Mouse (Mus musculus) intestine, postnatal 0 days (tissue): Measurements from ENCODE around the gene Herc1. TPM values are rescaled to one million over a fixed set of nuclear protein-coding genes. Genes with fewer than 3 reads are reported as not detected.

Experiments used
- ATAC-seq: fragments of 200-750 bp; cut with Nextera tagmentation; 2 replicates; pipeline ENCODE4 v1.8.0; 2017; ENCODE audit warnings: mild to moderate bottlenecking, moderate TSS enrichment, moderate library complexity
- H3K27ac ChIP-seq: fragments of 300-500 bp; sonication (generic); 2 replicates; pipeline ENCODE4 v1.5.1; 2014; ENCODE audit warnings: mild to moderate bottlenecking, low read depth, low read length, moderate library complexity
- H3K27me3 ChIP-seq: fragments of 300-500 bp; sonication (generic); replicated peaks from 2 replicates; pipeline ENCODE4 v1.6.1; 2014; ENCODE audit warnings: low read length, mixed read lengths; ENCODE audit not compliant: control insufficient read depth, insufficient read depth
- H3K36me3 ChIP-seq: fragments of 300-500 bp; sonication (generic); 2 replicates; pipeline ENCODE4 v1.6.1; 2014; ENCODE audit warnings: mild to moderate bottlenecking, moderate library complexity; ENCODE audit not compliant: control insufficient read depth, insufficient read depth
- H3K4me1 ChIP-seq: fragments of 300-500 bp; sonication (generic); replicated peaks from 2 replicates; pipeline ENCODE4 v1.6.1; 2014; ENCODE audit warnings: antibody characterized with exemption, low read length, mixed read lengths; ENCODE audit not compliant: control insufficient read depth, insufficient read depth
- H3K4me2 ChIP-seq: fragments of 300-500 bp; sonication (generic); replicated peaks from 2 replicates; pipeline ENCODE4 v1.6.1; 2014; ENCODE audit warnings: low read depth, mild to moderate bottlenecking, moderate library complexity
- H3K4me3 ChIP-seq: fragments of 300-500 bp; sonication (generic); 2 replicates; pipeline ENCODE4 v1.5.1; 2014; ENCODE audit warnings: low read depth, low read length
- H3K9ac ChIP-seq: fragments of 300-500 bp; sonication (generic); 2 replicates; pipeline ENCODE4 v1.6.1; 2014; ENCODE audit warnings: mild to moderate bottlenecking, low read depth, low read length
- H3K9me3 ChIP-seq: fragments of 300-500 bp; sonication (generic); 2 replicates; pipeline ENCODE4 v1.6.1; 2016; ENCODE audit warnings: mixed run types; ENCODE audit not compliant: control insufficient read depth
- CTCF ChIP-seq: sonication (generic); IDR thresholded peaks from 2 replicates; pipeline ENCODE4 v1.5.1; 2016; ENCODE audit warnings: low read depth, mild to moderate bottlenecking, control low read depth, antibody characterized with exemption, moderate library complexity
- WGBS: fragments of 180-500 bp; shearing (Covaris S2); extraction: QIAGEN DNeasy Blood & Tissue Kit; methylation state at CpG from one replicate; pipeline ENCODE4 v1.1.7; 2014; 5-methylcytosine and 5-hydroxymethylcytosine counted together
- polyA plus RNA-seq: library from polyadenylated mRNA; unstranded; fragments of >200 nt; fragmentation: Nextera tagmentation; extraction: Ambion mirVana; gene quantifications from 2 replicates; pipeline ENCODE4 v1.2.1, GENCODE M21; 2015

Herc1 gene
- polyA plus RNA-seq, 1 experiment from 2014 or later: 7.2 TPM

DNA sequence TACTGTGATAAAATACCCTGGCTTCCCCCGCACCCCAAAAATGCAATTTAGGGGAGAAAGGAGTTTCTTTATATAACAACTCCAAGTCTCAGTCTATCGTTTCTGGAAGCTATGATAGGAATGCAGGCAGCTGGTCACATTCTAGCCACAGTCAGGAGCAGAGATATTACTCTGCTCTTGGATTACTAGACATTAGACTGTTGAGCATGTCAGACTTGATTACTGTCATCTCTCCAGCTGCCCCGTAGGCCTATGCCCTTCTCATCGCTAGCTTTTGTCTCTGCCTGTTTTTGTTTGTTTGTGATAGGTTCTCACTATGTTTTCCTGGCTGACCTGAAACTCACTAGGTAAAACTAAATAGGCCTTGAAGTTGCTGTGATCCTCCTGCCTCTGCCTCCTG lies 41.5 kb upstream of the Herc1 start:
- TF ChIP-seq CTCF: no peak
- 78% methylated on average over 4 of the region's 4 CpGs for WGBS
- H3K27me3 ChIP-seq: no peaks in the 10 kb centered on the region
- no peak overlapping the region for H3K4me3 ChIP-seq
- no peaks in the 10 kb centered on the region for H3K36me3 ChIP-seq
- no peak overlapping the region for H3K9ac ChIP-seq
- H3K9me3 ChIP-seq: no peaks in the 10 kb centered on the region
- ATAC-seq: no peak
- H3K4me2 ChIP-seq: no peak overlapping the region
- H3K27ac ChIP-seq: no peak overlapping the region
- H3K4me1 ChIP-seq: 0 out of 2 replicates have a peak, but pooled peaks cover 8% of the 10 kb centered on the region

DNA sequence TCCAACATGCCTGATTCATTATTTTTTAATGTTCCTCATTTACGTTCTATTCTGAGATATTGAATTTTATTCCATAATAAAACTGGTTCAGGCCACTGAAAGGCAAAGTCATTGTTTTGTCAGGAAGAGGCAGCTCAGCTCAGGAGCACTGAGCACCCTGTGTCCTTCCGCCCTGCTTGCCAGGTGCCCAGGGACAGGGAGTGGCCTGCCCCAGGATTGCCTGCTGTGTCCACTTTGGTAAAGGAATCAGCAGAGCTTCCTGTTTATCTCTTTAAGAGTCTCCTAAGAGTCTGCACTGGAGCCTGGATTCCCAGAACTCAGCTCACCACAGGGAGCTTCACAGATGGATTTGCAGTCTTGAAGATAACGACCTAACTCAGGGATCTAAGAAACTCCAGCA lies 38.8 kb upstream of the Herc1 start:
- no peak overlapping the region for H3K4me2 ChIP-seq
- WGBS: 24% methylated on average over 3 of the region's 3 CpGs

DNA sequence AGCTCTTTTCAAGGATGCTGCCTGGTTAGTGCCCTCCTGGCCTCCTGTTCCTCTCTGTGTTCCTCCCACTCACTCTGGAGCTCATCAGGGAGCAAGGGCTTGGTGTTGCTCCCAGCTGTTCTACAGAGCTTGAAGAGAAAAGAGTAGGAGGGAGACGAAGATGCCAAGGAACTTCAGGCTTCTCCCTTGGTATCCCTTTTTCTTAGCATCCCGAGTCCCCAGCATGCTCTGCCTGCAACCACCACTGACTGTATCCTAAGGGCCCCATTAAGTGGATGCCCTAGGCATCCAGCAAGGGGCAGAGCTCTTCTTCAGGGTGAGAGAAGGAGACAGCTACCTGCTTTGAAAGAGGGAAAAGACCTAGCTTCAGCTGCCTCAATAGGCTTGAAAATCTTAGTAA lies 33.6 kb upstream of the Herc1 start:
- Histone ChIP-seq H3K27ac (no peak overlapping the region), H3K4me2 (no peak overlapping the region), H3K4me1 (no peaks in the 10 kb centered on the region), H3K27me3 (no peaks in the 10 kb centered on the region), H3K9me3 (no peaks in the 10 kb centered on the region), H3K36me3 (no peaks in the 10 kb centered on the region), H3K9ac (no peak overlapping the region), H3K4me3 (no peak overlapping the region)
- ATAC-seq: no peak
- no peak for TF ChIP-seq CTCF
- 72% methylated on average over 2 of the region's 2 CpGs for WGBS

More for the DNA sequence above, 38.8 kb upstream of the Herc1 start:
- H3K9ac ChIP-seq: no peak overlapping the region
- H3K27ac ChIP-seq: no peak overlapping the region
- H3K4me1 ChIP-seq: no peaks in the 10 kb centered on the region
- ATAC-seq: no peak
- H3K4me3 ChIP-seq: no peak overlapping the region
- no peaks in the 10 kb centered on the region for H3K36me3 ChIP-seq
- no peaks in the 10 kb centered on the region for H3K27me3 ChIP-seq
- H3K9me3 ChIP-seq: no peaks in the 10 kb centered on the region
- TF ChIP-seq CTCF: no peak

DNA sequence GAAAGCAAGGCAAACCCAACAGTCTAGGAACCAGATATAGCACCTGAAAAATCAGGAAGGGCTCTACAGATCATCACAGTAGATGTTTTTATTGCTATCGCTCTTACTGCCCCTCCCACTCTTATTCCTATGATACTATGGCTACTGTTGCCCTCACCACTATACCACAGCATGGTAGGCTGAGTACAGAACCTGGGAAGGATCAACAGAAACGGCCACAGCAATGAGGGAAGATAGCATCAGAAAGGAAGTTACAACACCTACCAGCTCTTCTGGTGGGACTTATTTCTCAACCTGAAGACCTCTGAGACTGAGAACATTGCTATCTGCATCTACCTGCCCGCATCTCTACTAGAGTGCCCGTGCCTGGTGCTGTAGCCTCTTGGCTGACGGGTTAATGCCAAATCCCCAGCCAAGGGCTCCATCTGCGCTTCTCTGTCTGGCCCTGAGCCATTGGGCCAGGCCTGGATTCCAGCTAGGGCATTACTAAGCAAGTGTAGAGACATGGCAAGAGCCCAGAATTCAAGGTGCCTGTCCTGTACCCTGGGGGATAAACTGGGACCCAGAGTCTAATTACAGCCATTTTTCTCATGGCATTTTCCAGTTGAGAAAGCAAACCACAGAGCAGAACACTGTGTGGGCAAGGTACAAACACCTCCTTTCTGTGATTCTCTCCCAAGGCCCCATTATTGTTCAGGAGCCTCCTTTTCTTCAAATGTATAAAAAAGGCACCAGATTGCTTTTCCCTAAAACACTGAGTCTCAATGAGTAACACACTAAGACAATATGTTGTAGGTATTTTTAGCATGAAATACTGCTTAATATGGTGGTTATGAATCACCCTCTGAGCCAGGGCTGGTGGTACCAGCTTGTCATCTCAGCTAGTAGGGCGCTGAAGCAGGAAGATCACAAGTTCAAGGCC lies 28.0 kb upstream of the Herc1 start:
- H3K4me2 ChIP-seq: no peak overlapping the region
- no peaks in the 10 kb centered on the region for H3K4me1 ChIP-seq
- H3K36me3 ChIP-seq: no peaks in the 10 kb centered on the region
- no peak for ATAC-seq
- TF ChIP-seq CTCF: no peak
- WGBS: 86% methylated on average over 7 of the region's 7 CpGs
- H3K9me3 ChIP-seq: no peaks in the 10 kb centered on the region
- no peak overlapping the region for H3K4me3 ChIP-seq
- no peak overlapping the region for H3K27ac ChIP-seq
- H3K9ac ChIP-seq: no peak overlapping the region
- H3K27me3 ChIP-seq: no peaks in the 10 kb centered on the region

DNA sequence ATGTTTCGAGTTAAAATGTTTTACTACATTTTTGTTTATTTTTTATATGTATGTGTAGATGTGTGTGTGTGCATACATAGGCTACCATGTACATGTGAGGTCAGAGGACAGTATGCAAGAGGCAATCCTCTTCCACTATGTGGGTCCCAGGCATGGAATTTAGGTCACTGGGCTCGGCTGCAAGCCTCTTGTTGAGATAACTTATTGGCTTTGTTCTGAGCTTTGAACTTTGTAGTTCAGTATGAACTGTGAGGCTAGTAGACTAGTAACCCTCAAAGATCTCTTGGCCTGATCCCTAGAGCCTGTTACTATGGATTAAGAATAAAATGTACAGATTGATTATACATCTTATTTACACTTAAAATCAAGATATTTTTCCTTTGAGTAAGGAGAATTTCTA lies 23.4 kb upstream of the Herc1 start:
- Histone ChIP-seq H3K36me3 (no peaks in the 10 kb centered on the region), H3K4me1 (no peaks in the 10 kb centered on the region), H3K27ac (no peak overlapping the region), H3K9ac (no peak overlapping the region), H3K9me3 (no peaks in the 10 kb centered on the region), H3K4me2 (no peak overlapping the region), H3K27me3 (no peaks in the 10 kb centered on the region), H3K4me3 (no peak overlapping the region)
- 53% methylated on average over 2 of the region's 2 CpGs for WGBS
- no peak for TF ChIP-seq CTCF
- ATAC-seq: no peak

DNA sequence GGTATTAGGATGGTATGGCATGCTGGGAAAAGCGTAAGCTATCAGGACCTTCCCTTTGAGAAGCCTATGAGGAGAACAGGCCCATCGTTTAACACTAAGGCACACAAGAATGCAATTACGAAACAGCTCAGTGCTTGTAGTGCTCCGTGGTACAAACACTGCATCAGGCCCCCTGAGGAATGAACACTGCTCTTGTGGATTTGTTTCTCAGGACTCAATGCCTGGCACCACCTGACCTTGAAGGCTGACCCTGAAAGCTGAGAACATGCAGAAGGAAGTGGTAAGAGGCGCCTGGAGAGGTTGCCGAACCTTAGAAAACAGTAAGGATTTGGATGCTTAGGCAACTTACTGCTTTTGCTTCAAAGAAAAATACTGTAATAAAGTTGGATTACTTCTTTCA lies 20.8 kb upstream of the Herc1 start:
- H3K4me1 ChIP-seq: no peaks in the 10 kb centered on the region
- TF ChIP-seq CTCF: no peak
- no peak overlapping the region for H3K4me3 ChIP-seq
- no peaks in the 10 kb centered on the region for H3K36me3 ChIP-seq
- H3K9ac ChIP-seq: no peak overlapping the region
- no peaks in the 10 kb centered on the region for H3K27me3 ChIP-seq
- WGBS: 59% methylated on average over 6 of the region's 6 CpGs
- H3K27ac ChIP-seq: no peak overlapping the region
- no peak overlapping the region for H3K4me2 ChIP-seq
- no peaks in the 10 kb centered on the region for H3K9me3 ChIP-seq
- ATAC-seq: no peak
